Mouse (Mus musculus): ENCODE data around the gene Strada. TPM values are rescaled to one million over a fixed set of nuclear protein-coding genes. Genes with fewer than 3 reads are reported as not detected.

The Strada gene
- 10 to 100 TPM; 21.5 to 24.7 TPM for total RNA-seq (2023)

DNA sequence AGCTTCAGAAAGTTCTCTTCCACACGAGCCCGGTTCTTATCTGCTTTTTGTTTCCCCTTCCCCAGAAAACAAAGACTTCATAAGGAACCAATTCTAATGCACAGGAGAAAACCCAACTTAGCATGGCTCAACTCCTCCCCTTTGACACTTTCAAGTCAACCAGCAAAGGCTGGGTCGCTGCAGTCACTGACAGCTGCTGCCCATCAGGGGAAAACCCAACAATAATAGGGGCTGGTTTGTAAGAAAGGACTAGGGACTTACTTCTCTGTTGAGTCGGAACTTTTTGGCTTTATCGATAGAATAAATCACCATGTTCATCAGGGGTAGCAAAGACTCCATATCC lies at the start of gene Strada:
Gene Strada, minus strand, starts transcription at position 46 of the 343 bp plus-strand sequence.

DNA sequence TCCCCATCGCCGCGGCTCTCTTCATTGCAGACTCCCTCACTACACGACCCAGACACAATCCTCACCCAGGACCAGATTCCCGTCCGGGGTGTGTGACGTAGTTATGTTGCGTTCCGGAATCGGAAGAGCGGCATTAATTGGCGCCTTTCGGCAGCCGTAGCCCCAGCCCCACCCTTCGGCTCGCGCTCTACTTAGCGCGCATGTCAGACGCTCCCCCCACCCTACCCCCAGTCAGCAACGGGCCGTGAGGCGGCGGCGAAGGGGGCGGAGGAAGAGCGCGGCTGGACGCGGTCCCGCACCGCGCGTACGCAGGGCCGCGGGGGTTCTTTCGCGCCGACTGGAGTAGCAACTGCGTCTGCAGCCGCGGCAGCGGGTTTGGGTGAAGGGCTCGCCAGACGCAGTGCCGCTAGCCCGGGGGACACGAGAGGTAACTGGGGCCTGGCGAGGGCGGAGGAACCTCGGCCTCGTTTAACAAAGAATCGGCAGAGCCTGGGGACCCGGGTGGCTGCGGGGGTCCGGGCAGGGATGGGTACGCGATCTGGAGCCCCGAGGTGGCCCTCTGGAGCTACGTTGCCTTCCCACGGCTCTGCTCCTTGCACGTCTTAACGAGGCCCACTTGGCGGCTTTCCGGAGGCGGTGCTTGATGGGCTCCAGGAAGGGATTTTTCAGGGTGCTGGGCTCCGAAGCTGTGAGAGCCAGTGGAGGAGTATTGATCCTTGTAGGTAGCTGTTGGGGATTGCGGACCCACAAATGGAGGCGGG lies 14.9 kb upstream of the Strada start, which contains the start of gene Ddx42:
Gene Ddx42, plus strand, starts transcription at position 197 of the 761 bp plus-strand sequence.

DNA sequence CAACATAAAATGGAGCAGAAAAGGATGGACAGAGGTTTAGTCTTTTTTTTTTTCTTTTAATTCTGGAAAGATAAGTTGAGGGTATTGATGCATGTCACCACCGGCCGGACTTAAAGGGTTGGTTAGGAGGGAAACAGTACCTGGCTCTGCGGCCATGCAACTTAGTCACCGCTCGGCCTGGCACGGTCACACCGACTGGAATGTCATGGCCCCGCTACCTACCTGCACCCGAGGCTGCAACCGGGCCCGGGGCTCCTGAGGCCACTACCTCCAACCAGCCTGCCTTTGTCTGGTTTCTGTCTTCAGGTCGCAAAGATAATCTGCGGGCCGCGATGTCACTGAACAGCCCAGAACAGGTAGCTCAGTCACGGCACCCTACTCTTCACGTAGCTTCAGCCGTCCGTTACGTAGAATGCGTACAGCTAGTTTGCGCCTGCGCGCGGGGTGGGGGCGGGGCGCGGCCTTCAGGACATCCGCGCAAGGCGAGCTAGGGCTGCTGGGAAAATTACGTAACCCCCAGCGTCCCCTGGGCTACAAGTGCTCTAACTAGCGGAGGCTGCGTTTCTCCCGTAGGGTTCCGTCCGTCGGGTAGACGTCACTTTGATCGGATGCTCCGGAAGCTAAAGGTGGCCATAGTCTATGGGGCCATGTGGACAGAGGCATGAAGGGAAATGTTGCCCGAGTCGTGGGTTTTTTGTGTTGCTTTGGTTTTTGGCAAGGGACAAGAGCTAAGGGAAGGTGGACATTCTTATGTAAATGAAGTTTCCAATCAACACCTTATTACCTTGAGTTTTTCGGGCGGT lies 14.2 kb upstream of the Strada start, which contains the start of gene Ccdc47:
Gene Ccdc47, minus strand, starts transcription at position 418 of the 803 bp plus-strand sequence.

GRCm38 (mm10) chr11:106160841-106161721 lies 40.9 kb downstream of the Strada start, which contains the start of the genes Gm10840 and Limd2:
TSS of gene Gm10840 (plus strand) at chr11:106160850.
TSS of gene Limd2 (minus strand) at chr11:106160860.

Other genes starting within 250 kb of the Strada start
- under 1 TPM in 1 of 2 experiments, not detected in 1; 0.84 TPM for gene Cyb561, start 248.8 kb downstream of the Strada start, total RNA-seq (2023)
- 1 to 10 TPM; 2.2 to 2.4 TPM for gene Ace, start 234.2 kb downstream of the Strada start, total RNA-seq (2023)
- not detected for gene Ace3, start 207.5 kb downstream of the Strada start, total RNA-seq (2023)
- not detected for gene Kcnh6, start 194.0 kb downstream of the Strada start, total RNA-seq (2023)
- gene Dcaf7, start 165.3 kb downstream of the Strada start, total RNA-seq (2023): 10 to 100 TPM; 48.1 to 54.6 TPM
- gene Taco1, start 136.1 kb downstream of the Strada start, total RNA-seq (2023): 1 to 10 TPM; 5.8 to 5.9 TPM
- gene Map3k3, start 117.6 kb downstream of the Strada start, total RNA-seq (2023): 100 to 1,000 TPM; 195 to 202 TPM
- gene Gm10840, start 41.3 kb downstream of the Strada start, total RNA-seq (2023): 1 to 10 TPM; 1.7 to 5.7 TPM
- gene Limd2, start 41.3 kb downstream of the Strada start, total RNA-seq (2023): 100 to 1,000 TPM; 442 to 451 TPM
- 10 to 100 TPM; 30.8 to 41.2 TPM for gene Ccdc47, start 14.2 kb upstream of the Strada start, total RNA-seq (2023)
- gene Ddx42, start 14.8 kb upstream of the Strada start, total RNA-seq (2023): 10 to 100 TPM; 34.5 to 35.3 TPM
- gene Ftsj3, start 53.9 kb upstream of the Strada start, total RNA-seq (2023): 10 to 100 TPM; 20.8 to 20.9 TPM
- gene Psmc5, start 54.0 kb upstream of the Strada start, total RNA-seq (2023): 10 to 100 TPM; 28.5 to 35.0 TPM
- gene Smarcd2, start 70.8 kb upstream of the Strada start, total RNA-seq (2023): 10 to 100 TPM; 91.3 to 96.2 TPM
- under 1 TPM; 0.11 to 0.22 TPM for gene Tcam1, start 74.5 kb upstream of the Strada start, total RNA-seq (2023)
- not detected for gene Gh, start 99.7 kb upstream of the Strada start, total RNA-seq (2023)
- 10 to 100 TPM; 13.0 to 25.4 TPM for gene Cd79b, start 112.6 kb upstream of the Strada start, total RNA-seq (2023)
- under 1 TPM; 0.04 TPM for gene Scn4a, start 151.1 kb upstream of the Strada start, total RNA-seq (2023)
- gene Prr29, start 163.3 kb upstream of the Strada start, total RNA-seq (2023): not detected
- gene Icam2, start 185.9 kb upstream of the Strada start, total RNA-seq (2023): 10 to 100 TPM; 15.7 to 19.1 TPM

Data from neutrophil, adult 59 days (primary cell).